Mouse (Mus musculus) lung, postnatal 0 days (tissue): ENCODE measurements around the gene Ppfia4. TPM values are rescaled to one million over a fixed set of nuclear protein-coding genes. Genes with fewer than 3 reads are reported as not detected.
"Not testable (repeated sequence)": the region's sequence is repeated elsewhere in the genome, so short reads cannot be mapped to it uniquely, and the experiment has no call there.

ENCODE experiments used
- ATAC-seq: fragments of 200-750 bp; cut with Nextera tagmentation; 2 replicates; pipeline ENCODE4 v1.8.0; 2017; ENCODE audit warnings: moderate library complexity
- DNase-seq: peaks from one replicate; pipeline ENCODE4 v3.0.0-alpha.2; 2016; ENCODE audit warnings: low spot score
- H3K27ac ChIP-seq: fragments of 300-500 bp; sonication (generic); 2 replicates; pipeline ENCODE4 v1.5.1; 2014; ENCODE audit warnings: antibody characterized with exemption, mild to moderate bottlenecking, low read length, mixed read lengths
- H3K27me3 ChIP-seq: fragments of 300-500 bp; sonication (generic); replicated peaks from 2 replicates; pipeline ENCODE4 v1.6.1; 2014; ENCODE audit warnings: low read length, mixed read lengths; ENCODE audit not compliant: insufficient read depth
- H3K36me3 ChIP-seq: fragments of 300-500 bp; sonication (generic); 2 replicates; pipeline ENCODE4 v1.6.1; 2014; ENCODE audit warnings: low read length, mixed read lengths; ENCODE audit not compliant: insufficient read depth
- H3K4me1 ChIP-seq: fragments of 300-500 bp; sonication (generic); 2 replicates; pipeline ENCODE4 v1.6.1; 2014; ENCODE audit warnings: antibody characterized with exemption, low read depth, low read length, mixed read lengths; ENCODE audit not compliant: insufficient read depth
- H3K4me2 ChIP-seq: fragments of 300-500 bp; sonication (generic); replicated peaks from 2 replicates; pipeline ENCODE4 v1.6.1; 2014; ENCODE audit warnings: low read depth, mild to moderate bottlenecking, low read length, moderate library complexity, mixed read lengths
- H3K4me3 ChIP-seq: fragments of 300-500 bp; sonication (generic); 2 replicates; pipeline ENCODE4 v1.5.1; 2014; ENCODE audit warnings: low read depth, low read length
- H3K9ac ChIP-seq: fragments of 300-500 bp; sonication (generic); replicated peaks from 2 replicates; pipeline ENCODE4 v1.6.1; 2014; ENCODE audit warnings: low read depth, mild to moderate bottlenecking
- H3K9me3 ChIP-seq: fragments of 300-500 bp; sonication (generic); 2 replicates; pipeline ENCODE4 v1.6.1; 2016; ENCODE audit warnings: low read length, mixed read lengths
- CTCF ChIP-seq: IDR thresholded peaks from 2 replicates; pipeline ENCODE4 v1.5.1; 2016; ENCODE audit warnings: antibody characterized with exemption, mild to moderate bottlenecking
- EP300 ChIP-seq: IDR thresholded peaks from 2 replicates; pipeline ENCODE4 v1.6.1; 2016; ENCODE audit warnings: antibody characterized with exemption, mild to moderate bottlenecking, control low read depth
- WGBS: fragments of 180-500 bp; shearing (Covaris S2); extraction: QIAGEN DNeasy Blood & Tissue Kit; methylation state at CpG from one replicate; pipeline ENCODE4 v1.1.7; 2014; 5-methylcytosine and 5-hydroxymethylcytosine counted together
- polyA plus RNA-seq: library from polyadenylated mRNA; unstranded; fragments of >200 nt; fragmentation: Nextera tagmentation; extraction: Ambion mirVana; gene quantifications from 2 replicates; pipeline ENCODE4 v1.2.1, GENCODE M21; 2015

The Ppfia4 gene
- polyA plus RNA-seq, 1 experiment from 2014 or later = 4.5 TPM

DNA sequence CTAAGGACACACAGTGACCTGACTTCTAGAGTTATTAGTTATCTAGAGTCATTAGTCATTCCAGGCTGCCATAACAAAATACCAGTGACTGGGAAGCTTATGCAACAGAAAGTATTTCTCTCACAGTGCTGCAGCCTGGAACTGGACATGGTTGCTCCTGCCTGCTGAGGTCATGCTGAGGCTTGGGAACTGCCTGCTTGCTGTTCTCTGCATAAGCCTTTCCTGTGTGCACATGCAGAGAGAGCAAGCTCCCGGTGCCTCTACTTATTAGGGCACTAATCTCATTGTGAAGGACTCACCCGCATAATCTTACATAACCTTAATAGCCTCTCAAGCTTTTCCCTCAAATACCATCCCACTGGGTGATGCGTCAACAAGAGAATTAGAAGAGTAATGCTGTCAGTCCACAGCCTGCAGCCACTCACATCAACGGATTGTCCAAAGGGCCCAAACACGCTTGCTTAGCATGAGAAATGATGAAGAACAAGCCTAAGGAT lies 59.9 kb downstream of the Ppfia4 start:
- Histone ChIP-seq H3K4me2 (no peak overlapping the region), H3K4me3 (no peak overlapping the region), H3K9me3 (no peaks in the 10 kb centered on the region), H3K27ac (no peak overlapping the region), H3K9ac (no peak overlapping the region), H3K4me1 (no peaks in the 10 kb centered on the region), H3K27me3 (no peaks in the 10 kb centered on the region), H3K36me3 (no peaks in the 10 kb centered on the region)
- no peak for ATAC-seq
- TF ChIP-seq EP300 (no peak), CTCF (no peak)
- 62% methylated on average over 5 of the region's 5 CpGs for WGBS
- DNase-seq = no peak

- 73% methylated on average over 7 of the region's 7 CpGs for WGBS
- ATAC-seq = no peak
- H3K4me3 ChIP-seq = no peak overlapping the region
Measured at GRCm38 (mm10) chr1:134270026-134270425, 62.7 kb downstream of the Ppfia4 start.

GRCm38 (mm10) chr1:134265797-134266196 lies 66.9 kb downstream of the Ppfia4 start:
- Histone ChIP-seq H3K4me2 (no peak overlapping the region), H3K9ac (no peak overlapping the region), H3K36me3 (no peaks in the 10 kb centered on the region), H3K4me3 (no peak overlapping the region), H3K27me3 (no peaks in the 10 kb centered on the region), H3K4me1 (no peaks in the 10 kb centered on the region), H3K27ac (no peak overlapping the region), H3K9me3 (no peaks in the 10 kb centered on the region; the same call in 1 of the 2 replicates)
- DNase-seq = no peak
- ATAC-seq = no peak
- TF ChIP-seq EP300 (no peak), CTCF (no peak)
- 41% methylated on average over 2 of the region's 2 CpGs for WGBS

More at GRCm38 (mm10) chr1:134270026-134270425, 62.7 kb downstream of the Ppfia4 start:
- Histone ChIP-seq H3K4me1 (no peaks in the 10 kb centered on the region), H3K27me3 (no peaks in the 10 kb centered on the region), H3K9ac (no peak overlapping the region), H3K27ac (no peak overlapping the region), H3K4me2 (no peak overlapping the region), H3K36me3 (no peaks in the 10 kb centered on the region), H3K9me3 (no peaks in the 10 kb centered on the region)
- no peak for DNase-seq
- TF ChIP-seq CTCF = no peak

DNA sequence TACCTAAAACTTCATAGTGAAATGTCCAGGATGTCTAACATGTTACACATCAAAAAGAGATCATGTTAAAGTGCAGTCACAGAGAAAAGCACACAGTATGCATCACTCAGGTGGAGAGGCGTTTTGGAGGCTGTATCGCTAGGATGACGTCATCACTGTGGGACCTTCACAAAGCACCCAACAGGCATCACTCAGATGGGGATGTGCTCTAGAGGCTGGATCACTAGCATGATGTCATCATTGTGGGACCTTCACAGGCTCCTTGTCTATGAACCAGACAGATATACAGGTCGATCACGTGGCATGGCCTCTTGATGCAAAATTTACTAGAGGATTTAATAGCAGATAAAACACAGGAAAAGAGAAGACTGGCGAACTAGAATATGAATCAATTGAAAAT lies 68.4 kb downstream of the Ppfia4 start:
- H3K9ac ChIP-seq = no peak overlapping the region
- H3K4me3 ChIP-seq = no peak overlapping the region
- no peak overlapping the region for H3K4me2 ChIP-seq
- 82% methylated on average over 6 of the region's 6 CpGs for WGBS
- no peak for TF ChIP-seq EP300
- no peak for TF ChIP-seq CTCF
- H3K36me3 ChIP-seq = no peaks in the 10 kb centered on the region
- no peak overlapping the region for H3K27ac ChIP-seq
- no peak for ATAC-seq
- DNase-seq = no peak
- no peaks in the 10 kb centered on the region; the same call in 1 of the 2 replicates for H3K9me3 ChIP-seq
- H3K4me1 ChIP-seq = no peaks in the 10 kb centered on the region
- no peaks in the 10 kb centered on the region for H3K27me3 ChIP-seq

- not testable (repeated sequence) for H3K36me3 ChIP-seq, H3K27me3 ChIP-seq, H3K9me3 ChIP-seq, H3K4me2 ChIP-seq, H3K27ac ChIP-seq, DNase-seq, H3K4me3 ChIP-seq, H3K4me1 ChIP-seq, ATAC-seq, H3K9ac ChIP-seq
- 48% methylated on average over 1 of the region's 1 CpGs for WGBS
Measured at GRCm38 (mm10) chr1:134249681-134250080, 83.0 kb downstream of the Ppfia4 start.

Other genes with a start within 250 kb of the Ppfia4 start
- gene Chit1, start 221.7 kb downstream of the Ppfia4 start, polyA plus RNA-seq = 0.29 TPM in 1 of 2 replicates, not detected in the other
- 550 and 782 TPM in 2 replicates for gene Chil1, start 150.8 kb downstream of the Ppfia4 start, polyA plus RNA-seq
- gene Mybph, start 139.5 kb downstream of the Ppfia4 start, polyA plus RNA-seq = 0.18 and 0.38 TPM in 2 replicates
- gene Adora1, start 97.5 kb downstream of the Ppfia4 start, polyA plus RNA-seq = 4.8 and 4.9 TPM in 2 replicates
- not detected in 2 replicates for gene Myog, start 42.9 kb downstream of the Ppfia4 start, polyA plus RNA-seq
- 42.9 and 44.8 TPM in 2 replicates for gene Tmem183a, start 29.1 kb upstream of the Ppfia4 start, polyA plus RNA-seq
- gene 4933406M09Rik, start 53.0 kb upstream of the Ppfia4 start, polyA plus RNA-seq = 0.06 TPM in 1 of 2 replicates, not detected in the other
- 15.3 and 22.2 TPM in 2 replicates for gene Cyb5r1, start 72.6 kb upstream of the Ppfia4 start, polyA plus RNA-seq
- 123 and 126 TPM in 2 replicates for gene Adipor1, start 82.5 kb upstream of the Ppfia4 start, polyA plus RNA-seq
- gene Klhl12, start 122.6 kb upstream of the Ppfia4 start, polyA plus RNA-seq = 11.3 and 12.8 TPM in 2 replicates
- 28.0 and 29.1 TPM in 2 replicates for gene Rabif, start 161.7 kb upstream of the Ppfia4 start, polyA plus RNA-seq
- gene Mgat4e, start 216.8 kb upstream of the Ppfia4 start, polyA plus RNA-seq = not detected in 2 replicates
- 33.3 and 37.5 TPM in 2 replicates for gene Kdm5b, start 227.2 kb upstream of the Ppfia4 start, polyA plus RNA-seq